ENCODE assay signal across 8 mouse cellular contexts in the genomic region with DNA sequence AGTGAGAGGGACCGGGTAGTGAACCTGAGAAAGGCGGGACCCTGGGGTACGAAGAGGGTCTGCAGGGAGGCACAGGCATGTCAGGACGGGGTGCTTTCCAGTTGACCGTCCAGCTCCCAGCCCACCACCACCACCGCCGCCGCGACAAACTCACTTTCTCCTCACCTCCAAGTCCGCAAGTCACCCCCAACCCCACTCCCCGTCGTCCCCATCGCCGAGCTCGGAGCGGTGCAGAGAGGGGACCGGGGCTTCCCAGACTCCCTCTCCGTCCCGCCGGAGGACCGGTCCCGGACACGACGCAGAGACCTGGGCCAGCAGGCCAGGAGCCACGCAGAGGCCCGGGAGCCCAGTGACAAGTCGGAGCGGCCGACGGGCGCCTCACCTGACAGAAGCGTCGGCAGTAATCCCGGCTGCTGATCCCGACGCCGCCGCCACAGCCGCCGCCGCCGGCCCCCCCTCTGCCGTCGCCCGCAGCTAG. TPM values are rescaled to one million over a fixed set of nuclear protein-coding genes. Genes with fewer than 3 reads are reported as not detected.
DNase-seq lines count a peak whose midpoint lies in the region; ATAC-seq and TF ChIP-seq lines count a peak whose summit lies in the region.

No protein-coding gene starts in this region.

- H3K27me3 ChIP-seq in limb, embryonic 11.5 days (ENCODE audit: control insufficient read depth, insufficient read depth, low read length), result no peaks in the 10 kb centered on the region
- no peaks in the 10 kb centered on the region for H3K27me3 ChIP-seq in neural tube, embryonic 15.5 days (replicated peaks)

- WGBS in limb, embryonic 11.5 days, result 0% methylated on average over 28 of the region's 45 CpGs
- under 1% methylated on average over 39 of the region's 45 CpGs for WGBS in neural tube, embryonic 15.5 days

- H3K4me3 ChIP-seq in gastrocnemius, adult 2 months, result peak overlapping the region; percentile 80
- H3K4me3 ChIP-seq in limb, embryonic 11.5 days (ENCODE audit: low read depth, low read length), result peak overlapping the region; percentile 95
- H3K4me3 ChIP-seq in neural tube, embryonic 15.5 days (replicated peaks), result peak overlapping the region; percentile 62

- H3K27ac ChIP-seq in gastrocnemius, adult 2 months, result peak overlapping the region; percentile 100
- peak overlapping the region; percentile 68 for H3K27ac ChIP-seq in limb, embryonic 11.5 days (replicated peaks; ENCODE audit: low read depth, low read length)
- peak overlapping the region; percentile 99 for H3K27ac ChIP-seq in neural tube, embryonic 15.5 days (replicated peaks)

- ATAC-seq in limb, embryonic 11.5 days (ENCODE audit: insufficient number of reproducible peaks, low FRiP score, low TSS enrichment, low read depth), result peak; percentile 55
- ATAC-seq in neural tube, embryonic 15.5 days (ENCODE audit: low FRiP score), result peak; percentile 62

- no peak; the same call in 1 of the 2 replicates for TF ChIP-seq CTCF in gastrocnemius, adult 2 months (IDR thresholded peaks at IDR 0.05)

- no peak for DNase-seq in gastrocnemius, adult 2 months
- no peak for DNase-seq in gastrocnemius, postnatal 36 days
- DNase-seq in urinary bladder, postnatal 10 days (ENCODE audit: low spot score), result peak; percentile 19
- no peak for DNase-seq in urinary bladder, postnatal 25 days (ENCODE audit: low spot score)
- no peak for DNase-seq in limb, embryonic 11.5 days (ENCODE audit: low spot score)
- no peak for DNase-seq in thymus, postnatal 25 days
- no peak for DNase-seq in gastrocnemius, adult 18-20 months (ENCODE audit: low spot score)

- no peaks in the 10 kb centered on the region for H3K9me3 ChIP-seq in limb, embryonic 11.5 days (ENCODE audit: control insufficient read depth, low read length)
- H3K9me3 ChIP-seq in neural tube, embryonic 15.5 days (replicated peaks), result no peaks in the 10 kb centered on the region

- peak overlapping the region; percentile 87 for H3K4me2 ChIP-seq in limb, embryonic 11.5 days (ENCODE audit: low read depth, severe bottlenecking)
- peak overlapping the region; percentile 88 for H3K4me2 ChIP-seq in neural tube, embryonic 15.5 days

- peaks cover 6% of the 10 kb centered on the region for H3K36me3 ChIP-seq in limb, embryonic 11.5 days (ENCODE audit: control insufficient read depth, insufficient read depth, low read length)
- H3K36me3 ChIP-seq in neural tube, embryonic 15.5 days, result peaks cover 7% of the 10 kb centered on the region

- intact Hi-C loops in gastrocnemius, adult 2 months (cut with DNase I), result loop anchor here (1.0 kb wide), 1 partner anchor 81 kb away; no protein-coding TSS in a partner anchor
- intact Hi-C loops in gastrocnemius, postnatal 36 days (cut with DNase I), result loop anchor here (2.0 kb wide), 1 partner anchor 80 kb away; the partner anchor contains the start of gene 4930453N24Rik

- peak overlapping the region; percentile 88 for H3K9ac ChIP-seq in limb, embryonic 11.5 days (ENCODE audit: low read length)
- H3K9ac ChIP-seq in neural tube, embryonic 15.5 days (replicated peaks), result peak overlapping the region; percentile 87

- 0 out of 2 replicates have a peak, but pooled peaks cover 3% of the 10 kb centered on the region for H3K4me1 ChIP-seq in limb, embryonic 11.5 days (ENCODE audit: control insufficient read depth, insufficient read depth, low read length)
- peaks cover 28% of the 10 kb centered on the region for H3K4me1 ChIP-seq in neural tube, embryonic 15.5 days

RNA-seq across cellular contexts. Expression of gene Zfp654, which starts 0.3 kb away (rescaled TPM):
- 10 to 100 TPM; 10.5 to 11.4 TPM for total RNA-seq in gastrocnemius, adult 2 months (2021)
- total RNA-seq in gastrocnemius, postnatal 36 days (2021), result 1 to 10 TPM; 8.0 to 9.1 TPM
- 7.9 and 9.4 TPM in 2 replicates for polyA plus RNA-seq in limb, embryonic 11.5 days (2014; fragmentation: Nextera tagmentation; extraction: Ambion mirVana)
- polyA plus RNA-seq in neural tube, embryonic 15.5 days (2015; fragmentation: Nextera tagmentation; extraction: Ambion mirVana), result 4.5 and 4.9 TPM in 2 replicates
- 10 to 100 TPM; 10.7 to 10.8 TPM for total RNA-seq in gastrocnemius, adult 18-20 months (2021)

RNA-seq across cellular contexts. Expression of gene Cggbp1, which starts 0.7 kb away (rescaled TPM):
- 10 to 100 TPM; 18.2 to 26.7 TPM for total RNA-seq in gastrocnemius, adult 2 months (2021)
- 10 to 100 TPM; 20.2 to 20.6 TPM for total RNA-seq in gastrocnemius, postnatal 36 days (2021)
- polyA plus RNA-seq in limb, embryonic 11.5 days (2014; fragmentation: Nextera tagmentation; extraction: Ambion mirVana), result 119 and 120 TPM in 2 replicates
- polyA plus RNA-seq in neural tube, embryonic 15.5 days (2015; fragmentation: Nextera tagmentation; extraction: Ambion mirVana), result 58.2 and 58.6 TPM in 2 replicates
- total RNA-seq in gastrocnemius, adult 18-20 months (2021), result 10 to 100 TPM; 21.7 to 23.9 TPM
